Mouse (Mus musculus) testis, adult 2 months (tissue): ENCODE results near the gene Smg7. TPM values are rescaled to one million over a fixed set of nuclear protein-coding genes. Genes with fewer than 3 reads are reported as not detected.

Experiments
- H3K27ac ChIP-seq: fragments of 200-500 bp; 2 replicates; pipeline ENCODE4 v1.5.1; 2012; ENCODE audit warnings: low read depth, low read length; ENCODE audit not compliant: control insufficient read depth, insufficient read depth
- H3K27me3 ChIP-seq: fragments of 200-500 bp; 2 replicates; pipeline ENCODE4 v1.6.1; 2012; ENCODE audit warnings: mild to moderate bottlenecking, low read length, moderate library complexity; ENCODE audit not compliant: control insufficient read depth, insufficient read depth
- H3K36me3 ChIP-seq: fragments of 200-500 bp; 2 replicates; pipeline ENCODE4 v1.6.1; 2012; ENCODE audit warnings: mild to moderate bottlenecking, low read length; ENCODE audit not compliant: control insufficient read depth, insufficient read depth
- H3K4me1 ChIP-seq: fragments of 200-500 bp; 2 replicates; pipeline ENCODE4 v1.6.1; 2012; ENCODE audit warnings: low read length; ENCODE audit not compliant: control insufficient read depth, insufficient read depth
- H3K4me3 ChIP-seq: fragments of 200-500 bp; 2 replicates; pipeline ENCODE4 v1.5.1; 2012; ENCODE audit warnings: low read depth, mild to moderate bottlenecking, low read length, moderate library complexity, mixed read lengths; ENCODE audit not compliant: control insufficient read depth
- CTCF ChIP-seq: fragments of 200-500 bp; IDR thresholded peaks from 2 replicates; pipeline ENCODE4 v1.5.1; 2012; ENCODE audit warnings: low read depth, mild to moderate bottlenecking, inconsistent platforms, low read length, moderate library complexity; ENCODE audit not compliant: control insufficient read depth, insufficient read depth, insufficient replicate concordance
- POLR2A ChIP-seq: fragments of 200-500 bp; IDR thresholded peaks from 2 replicates; pipeline ENCODE4 v1.6.1; 2012; ENCODE audit warnings: low read depth, mild to moderate bottlenecking, inconsistent platforms, low read length, moderate library complexity; ENCODE audit not compliant: control insufficient read depth
- polyA plus RNA-seq: library from polyadenylated mRNA; depleted of rRNA; stranded (reverse); fragments of >200 nt; gene quantifications from 2 replicates; pipeline ENCODE4 v1.2.3, GENCODE M21; 2012

The Smg7 gene
- polyA plus RNA-seq, 1 experiment = 99.6 TPM

DNA sequence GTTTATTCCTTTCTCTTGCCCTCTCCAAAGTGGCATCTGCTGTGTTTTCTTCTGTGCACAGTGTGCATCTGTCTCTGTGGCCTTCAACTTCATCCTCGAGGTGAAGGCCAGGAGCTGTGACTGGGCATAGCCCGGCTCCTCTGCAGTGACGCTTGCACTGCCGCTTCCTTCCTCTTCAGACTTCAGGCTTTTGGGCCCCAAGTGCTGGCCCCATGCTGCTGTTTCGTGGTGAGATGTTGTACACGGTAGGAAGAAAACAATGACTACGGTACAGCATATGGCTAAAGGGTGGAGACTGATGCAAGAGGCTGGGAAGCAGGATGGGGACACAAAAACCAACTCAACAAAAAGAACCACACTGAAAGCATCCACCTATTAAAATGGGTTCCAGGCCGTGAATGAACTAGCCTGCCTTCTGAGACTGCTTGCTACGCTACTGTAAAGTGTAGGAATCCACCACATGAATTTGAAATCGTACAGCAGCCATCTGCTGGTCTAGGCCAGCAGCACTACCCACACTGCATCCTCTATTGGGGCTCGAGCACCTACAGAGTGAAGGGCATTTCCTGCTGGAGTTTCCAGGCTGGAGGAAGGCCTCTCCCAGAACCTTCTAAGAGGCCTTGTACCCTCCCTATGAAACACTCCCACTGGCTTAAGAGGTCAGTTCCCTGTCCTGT lies 64.3 kb downstream of the Smg7 start:
- TF ChIP-seq POLR2A (no peak), CTCF (no peak)
- H3K4me1 ChIP-seq = no peaks in the 10 kb centered on the region
- H3K4me3 ChIP-seq = no peak overlapping the region
- peaks cover 3% of the 10 kb centered on the region for H3K36me3 ChIP-seq
- H3K27me3 ChIP-seq = no peaks in the 10 kb centered on the region
- H3K27ac ChIP-seq = no peak overlapping the region

DNA sequence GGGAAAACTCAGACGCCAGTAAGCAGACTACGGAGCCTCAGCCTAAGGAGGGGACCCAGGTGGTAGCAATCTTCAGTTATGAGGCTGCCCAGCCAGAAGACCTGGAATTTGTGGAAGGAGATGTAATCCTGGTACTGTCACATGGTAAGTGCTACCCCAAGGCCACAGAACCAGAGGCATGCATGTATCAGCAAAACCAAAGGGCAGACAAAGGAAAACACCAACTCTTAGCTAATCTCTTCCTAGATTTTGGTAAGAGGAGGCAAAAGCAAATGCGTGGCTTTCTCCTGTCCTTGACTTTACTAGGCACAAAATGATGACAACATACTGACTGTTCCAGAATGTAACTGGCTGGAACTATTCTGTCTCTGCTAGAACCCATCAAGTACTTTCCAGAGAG lies 67.4 kb downstream of the Smg7 start:
- no peaks in the 10 kb centered on the region for H3K4me1 ChIP-seq
- no peak overlapping the region for H3K27ac ChIP-seq
- TF ChIP-seq POLR2A (no peak), CTCF (no peak)
- H3K4me3 ChIP-seq = no peak overlapping the region
- H3K36me3 ChIP-seq = no peaks in the 10 kb centered on the region; the same call in none of the 2 replicates
- H3K27me3 ChIP-seq = no peaks in the 10 kb centered on the region

DNA sequence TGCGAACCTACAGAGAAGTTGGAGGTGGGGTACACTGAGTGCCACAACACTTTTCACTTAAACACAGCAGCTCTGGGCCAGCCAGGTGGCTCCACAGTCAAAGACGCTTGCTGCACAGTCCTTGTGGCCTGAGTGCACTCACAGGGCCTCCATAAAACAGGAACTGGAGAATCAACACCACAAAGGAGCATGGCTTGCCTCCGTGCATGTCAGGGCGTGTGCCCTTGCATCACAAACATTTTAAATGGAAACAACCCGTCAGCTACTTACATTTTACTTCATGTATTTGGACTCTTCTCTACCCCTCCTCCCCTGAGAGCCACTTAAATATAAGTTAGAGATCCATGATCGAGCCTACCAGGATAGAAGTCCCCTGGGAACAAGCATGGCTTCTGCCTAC lies 70.1 kb downstream of the Smg7 start:
- no peak overlapping the region for H3K4me3 ChIP-seq
- no peak for TF ChIP-seq POLR2A
- no peak for TF ChIP-seq CTCF
- no peaks in the 10 kb centered on the region for H3K36me3 ChIP-seq
- H3K4me1 ChIP-seq = no peaks in the 10 kb centered on the region
- no peak overlapping the region for H3K27ac ChIP-seq
- H3K27me3 ChIP-seq = no peaks in the 10 kb centered on the region

DNA sequence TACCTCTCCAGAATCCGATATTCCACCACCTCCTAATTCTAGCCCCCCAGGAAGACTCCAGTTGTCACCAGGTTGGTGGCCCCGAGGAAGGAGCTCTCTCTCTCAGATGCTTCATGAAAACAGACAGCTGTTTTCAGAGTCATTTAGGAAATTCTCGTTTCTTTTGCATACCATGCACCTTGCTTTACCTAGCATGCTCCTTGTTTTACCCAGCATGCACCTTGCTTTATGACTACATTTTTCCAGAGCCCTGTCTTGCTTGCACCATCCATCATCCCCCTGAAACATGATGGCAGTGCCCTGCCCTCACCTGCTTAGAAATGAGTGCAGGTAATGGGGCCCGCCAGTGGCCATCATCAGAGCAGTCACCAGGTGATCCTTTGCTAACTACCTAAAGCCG lies 70.8 kb downstream of the Smg7 start:
- H3K4me1 ChIP-seq = no peaks in the 10 kb centered on the region
- no peaks in the 10 kb centered on the region for H3K27me3 ChIP-seq
- TF ChIP-seq CTCF (no peak), POLR2A (no peak)
- no peak overlapping the region for H3K27ac ChIP-seq
- no peak overlapping the region for H3K4me3 ChIP-seq
- H3K36me3 ChIP-seq = no peaks in the 10 kb centered on the region

DNA sequence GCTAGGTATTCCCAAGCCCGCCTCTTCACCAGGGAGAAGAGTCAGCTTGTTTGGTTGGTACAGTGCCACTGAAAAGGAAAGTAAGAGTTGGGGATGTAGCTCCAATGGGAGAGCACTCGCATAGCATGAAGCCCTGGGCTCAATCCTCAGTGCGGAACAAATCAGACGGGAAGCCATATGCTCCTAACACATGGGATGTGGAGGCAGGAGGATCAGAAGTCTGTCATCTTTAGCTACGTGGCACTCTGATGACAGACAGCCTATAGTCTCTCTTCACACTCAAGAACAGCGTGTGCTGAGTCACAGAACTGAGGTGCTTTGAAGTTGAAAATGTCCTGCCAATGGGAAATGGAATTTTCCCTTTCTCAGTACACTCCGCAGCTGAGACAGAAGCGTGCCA lies 71.4 kb downstream of the Smg7 start:
- Histone ChIP-seq H3K36me3 (no peaks in the 10 kb centered on the region), H3K27me3 (no peaks in the 10 kb centered on the region), H3K27ac (no peak overlapping the region), H3K4me1 (no peaks in the 10 kb centered on the region), H3K4me3 (no peak overlapping the region)
- TF ChIP-seq CTCF (no peak), POLR2A (no peak)

DNA sequence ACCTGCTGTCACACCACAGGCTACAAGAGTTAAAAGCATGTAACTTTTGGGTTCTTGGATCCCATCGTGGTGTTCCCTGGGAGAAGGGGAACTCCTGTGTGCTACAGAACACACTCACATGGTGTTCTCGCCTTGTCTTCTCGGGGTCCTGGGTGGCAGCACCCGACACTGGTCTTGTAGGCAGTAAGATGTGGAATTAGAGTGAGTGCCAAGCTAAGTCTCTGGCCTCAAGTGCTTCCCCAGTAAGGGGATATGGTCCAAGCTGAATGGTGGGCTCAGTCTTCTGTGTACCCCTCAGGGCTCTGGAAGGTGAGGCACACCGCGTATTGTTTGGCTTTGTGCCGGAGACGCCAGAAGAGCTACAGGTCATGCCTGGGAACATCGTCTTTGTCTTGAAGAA lies 72.4 kb downstream of the Smg7 start:
- Histone ChIP-seq H3K27me3 (no peaks in the 10 kb centered on the region), H3K36me3 (no peaks in the 10 kb centered on the region), H3K4me1 (no peaks in the 10 kb centered on the region), H3K27ac (no peak overlapping the region), H3K4me3 (no peak overlapping the region)
- TF ChIP-seq CTCF (no peak), POLR2A (no peak)

DNA sequence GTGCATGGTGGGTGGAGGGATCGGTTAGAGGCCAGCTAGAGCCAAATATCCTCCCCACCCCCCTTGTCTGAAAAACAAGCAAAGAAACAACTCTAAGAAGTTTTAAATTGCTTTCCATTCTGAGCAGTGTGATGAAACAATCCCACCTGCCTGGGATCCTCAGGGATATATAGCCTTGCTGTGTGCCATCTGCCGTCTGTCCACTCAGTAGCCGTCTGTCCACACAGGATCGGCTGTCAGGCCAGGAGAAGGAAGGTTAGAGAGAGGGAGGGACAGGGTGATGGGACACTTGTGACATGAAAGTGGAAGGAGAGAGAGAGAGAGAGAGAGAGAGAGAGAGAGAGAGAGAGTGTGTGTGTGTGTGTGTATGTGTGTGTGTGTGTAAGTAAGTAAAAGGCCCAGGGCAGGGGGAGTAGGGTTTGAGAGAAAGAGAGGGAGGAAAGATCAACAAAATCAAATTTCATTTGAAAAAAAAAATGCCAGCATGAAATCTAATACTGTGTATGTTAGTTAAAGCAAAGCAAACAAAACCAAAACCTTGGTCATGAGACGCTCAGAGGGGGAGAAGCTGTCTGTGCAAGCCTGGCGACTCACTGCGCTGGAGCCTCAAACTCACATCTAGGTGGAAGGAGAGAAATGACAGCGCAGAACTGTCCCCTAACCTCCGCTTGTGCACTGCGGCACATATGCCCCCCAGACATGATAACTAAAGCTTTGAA lies 73.7 kb downstream of the Smg7 start:
- H3K27ac ChIP-seq = no peak overlapping the region

DNA sequence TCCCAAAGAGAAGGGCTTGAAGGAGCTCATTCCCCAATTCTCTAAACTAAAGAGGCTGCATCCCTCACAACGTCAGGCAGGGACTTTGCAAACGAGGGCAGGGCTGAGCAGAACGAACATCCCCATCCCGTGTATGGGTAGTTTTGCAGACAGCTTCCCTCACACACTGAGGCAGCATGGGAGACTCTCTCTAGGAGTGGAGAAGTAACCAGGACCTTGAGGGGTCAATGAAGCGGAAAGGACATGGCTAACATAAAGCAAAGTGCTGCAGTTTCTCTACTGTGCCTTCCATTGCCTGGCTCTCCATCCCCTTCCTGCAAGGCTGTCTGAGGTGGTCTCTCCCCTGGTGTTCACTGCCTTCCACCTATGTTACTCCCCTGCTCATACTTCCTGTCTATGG lies 74.3 kb downstream of the Smg7 start:
- Histone ChIP-seq H3K36me3 (no peaks in the 10 kb centered on the region), H3K27me3 (no peaks in the 10 kb centered on the region), H3K27ac (no peak overlapping the region), H3K4me3 (no peak overlapping the region), H3K4me1 (no peaks in the 10 kb centered on the region)
- TF ChIP-seq CTCF = no peak
- TF ChIP-seq POLR2A = no peak

More for the DNA sequence above, 73.7 kb downstream of the Smg7 start:
- H3K36me3 ChIP-seq = no peaks in the 10 kb centered on the region
- no peak overlapping the region for H3K4me3 ChIP-seq
- TF ChIP-seq POLR2A = no peak
- TF ChIP-seq CTCF = no peak
- no peaks in the 10 kb centered on the region for H3K4me1 ChIP-seq
- no peaks in the 10 kb centered on the region for H3K27me3 ChIP-seq
